Mouse (Mus musculus): ENCODE measurements around the gene Hivep1.

The Hivep1 gene

GRCm38 (mm10) chr13:42051961-42052695 lies at the start of gene Hivep1:
Gene Hivep1 (plus strand): TSS chr13:42052021.
- DNase-seq (ENCODE audit: low spot score): peak; percentile 46

- no peak for DNase-seq (ENCODE audit: low spot score)
These were observed 36.3 kb upstream of the Hivep1 start for GRCm38 (mm10) chr13:42015484-42016045.

GRCm38 (mm10) chr13:42016218-42016617 lies 35.6 kb upstream of the Hivep1 start:
- DNase-seq (ENCODE audit: low spot score): no peak

GRCm38 (mm10) chr13:42018356-42018755 lies 33.5 kb upstream of the Hivep1 start:
- no peak for DNase-seq (ENCODE audit: low spot score)

- no peak for DNase-seq (ENCODE audit: low spot score)
These were observed 10.6 kb upstream of the Hivep1 start for GRCm38 (mm10) chr13:42041203-42041602.

GRCm38 (mm10) chr13:42043431-42043830 lies 8.4 kb upstream of the Hivep1 start:
- DNase-seq (ENCODE audit: low spot score): no peak

- peak; percentile 81 for DNase-seq (ENCODE audit: low spot score)
These were observed 2.6 kb upstream of the Hivep1 start for GRCm38 (mm10) chr13:42048991-42049773.

- no peak for DNase-seq (ENCODE audit: low spot score)
These were observed 2.1 kb upstream of the Hivep1 start for GRCm38 (mm10) chr13:42049774-42050125.

- DNase-seq (ENCODE audit: low spot score): no peak
These were observed 1.7 kb upstream of the Hivep1 start for GRCm38 (mm10) chr13:42050160-42050559.

- DNase-seq (ENCODE audit: low spot score): no peak
These were observed 980 bp upstream of the Hivep1 start for GRCm38 (mm10) chr13:42050880-42051201.

- DNase-seq (ENCODE audit: low spot score): peak; percentile 98
These were observed 467 bp upstream of the Hivep1 start for GRCm38 (mm10) chr13:42051202-42051906.

- peak; percentile 71 for DNase-seq (ENCODE audit: low spot score)
These were observed 1.1 kb downstream of the Hivep1 start for GRCm38 (mm10) chr13:42052696-42053541.

GRCm38 (mm10) chr13:42053656-42054055 lies 1.8 kb downstream of the Hivep1 start:
- DNase-seq (ENCODE audit: low spot score): no peak

- DNase-seq (ENCODE audit: low spot score): no peak
These were observed 2.3 kb downstream of the Hivep1 start for GRCm38 (mm10) chr13:42054138-42054537.

- no peak for DNase-seq (ENCODE audit: low spot score)
These were observed 5.0 kb downstream of the Hivep1 start for GRCm38 (mm10) chr13:42056712-42057332.

GRCm38 (mm10) chr13:42060846-42061630 lies 9.2 kb downstream of the Hivep1 start:
- peak; percentile 21 for DNase-seq (ENCODE audit: low spot score)

GRCm38 (mm10) chr13:42064257-42064656 lies 12.4 kb downstream of the Hivep1 start:
- peak; percentile 54 for DNase-seq (ENCODE audit: low spot score)

- no peak for DNase-seq (ENCODE audit: low spot score)
These were observed 18.4 kb downstream of the Hivep1 start for GRCm38 (mm10) chr13:42070236-42070635.

GRCm38 (mm10) chr13:42071011-42071410 lies 19.2 kb downstream of the Hivep1 start:
- no peak for DNase-seq (ENCODE audit: low spot score)

- no peak for DNase-seq (ENCODE audit: low spot score)
These were observed 21.5 kb downstream of the Hivep1 start for GRCm38 (mm10) chr13:42073285-42073684.

Data from lung, postnatal 25 days (tissue).